Mouse (Mus musculus) c-Kit-positive CD71-positive TER-119-positive erythroid progenitor cells, embryonic 14.5 days (primary cell): ENCODE measurements around the gene Pigt.
A peak's percentile ranks its signal among the peaks of the same experiment; 100 is the strongest.

ENCODE experiments used
- DNase-seq: peaks from one replicate; pipeline ENCODE4 v3.0.0-alpha.2; 2013; ENCODE audit warnings: low spot score

Pigt gene

GRCm38 (mm10) chr2:164520782-164521181, 23.5 kb downstream of the Pigt start:
- DNase-seq = no peak

GRCm38 (mm10) chr2:164521841-164522240, 24.5 kb downstream of the Pigt start:
- DNase-seq = no peak

GRCm38 (mm10) chr2:164522280-164522679, 25.0 kb downstream of the Pigt start:
- DNase-seq = no peak

GRCm38 (mm10) chr2:164523301-164523773, 26.0 kb downstream of the Pigt start:
- no peak for DNase-seq

- DNase-seq = no peak
Observed at GRCm38 (mm10) chr2:164528557-164528956, 31.2 kb downstream of the Pigt start.

- DNase-seq = peak; percentile 53
Observed at GRCm38 (mm10) chr2:164531169-164531568, 33.8 kb downstream of the Pigt start.

- no peak for DNase-seq
Observed at GRCm38 (mm10) chr2:164534315-164534714, 37.0 kb downstream of the Pigt start.

GRCm38 (mm10) chr2:164537003-164537402, 39.7 kb downstream of the Pigt start:
- DNase-seq = no peak

- DNase-seq = no peak
Observed at GRCm38 (mm10) chr2:164540652-164541427, 43.5 kb downstream of the Pigt start.

- DNase-seq = no peak
Observed at GRCm38 (mm10) chr2:164542132-164542531, 44.8 kb downstream of the Pigt start.

GRCm38 (mm10) chr2:164542598-164542997, 45.3 kb downstream of the Pigt start:
- DNase-seq = no peak

- no peak for DNase-seq
Observed at GRCm38 (mm10) chr2:164543745-164544144, 46.4 kb downstream of the Pigt start.

- no peak for DNase-seq
Observed at GRCm38 (mm10) chr2:164544454-164545097, 47.3 kb downstream of the Pigt start.

- DNase-seq = no peak
Observed at GRCm38 (mm10) chr2:164549338-164549737, 52.0 kb downstream of the Pigt start.

- no peak for DNase-seq
Observed at GRCm38 (mm10) chr2:164549963-164550894, 52.9 kb downstream of the Pigt start.

GRCm38 (mm10) chr2:164550895-164551269, 53.6 kb downstream of the Pigt start:
- DNase-seq = no peak

GRCm38 (mm10) chr2:164551502-164551901, 54.2 kb downstream of the Pigt start:
- no peak for DNase-seq
